Mouse (Mus musculus) bone marrow, adult 2 months (tissue): Measurements from ENCODE around the gene C1qtnf9. TPM values are rescaled to one million over a fixed set of nuclear protein-coding genes. Genes with fewer than 3 reads are reported as not detected.

Source experiments
- H3K27ac ChIP-seq: fragments of 200-500 bp; 2 replicates; pipeline ENCODE4 v1.5.1; 2012; ENCODE audit warnings: low read depth, mild to moderate bottlenecking, control low read depth, inconsistent platforms, low read length; ENCODE audit not compliant: control insufficient read depth, poor library complexity, insufficient read depth
- H3K4me1 ChIP-seq: fragments of 200-500 bp; 2 replicates; pipeline ENCODE4 v1.6.1; 2011; ENCODE audit warnings: low read length; ENCODE audit not compliant: control insufficient read depth, insufficient read depth
- H3K4me3 ChIP-seq: fragments of 200-500 bp; replicated peaks from 2 replicates; pipeline ENCODE3; 2011; ENCODE audit warnings: mild to moderate bottlenecking, low read depth, low read length, control low read depth; ENCODE audit not compliant: control insufficient read depth
- CTCF ChIP-seq: fragments of 200-500 bp; IDR thresholded peaks from 2 replicates; pipeline ENCODE4 v1.5.1; 2011; ENCODE audit warnings: low read length, control low read depth; ENCODE audit not compliant: control insufficient read depth, insufficient read depth
- POLR2A ChIP-seq: fragments of 200-500 bp; IDR thresholded peaks from 2 replicates; pipeline ENCODE4 v1.6.1; 2011; ENCODE audit warnings: low read depth, mild to moderate bottlenecking, control low read depth, low read length, borderline replicate concordance; ENCODE audit not compliant: control insufficient read depth
- WGBS: fragments of 180-500 bp; shearing (Covaris S2); methylation state at CpG from one replicate; pipeline ENCODE4 v1.1.7; 2018; 5-methylcytosine and 5-hydroxymethylcytosine counted together
- polyA plus RNA-seq: library from polyadenylated mRNA; stranded (reverse); fragments of >200 nt; gene quantifications from 2 replicates; pipeline ENCODE4 v1.2.4, GENCODE M21; 2011; ENCODE audit warnings: low replicate concordance; ENCODE audit not compliant: missing spikeins, insufficient read depth, insufficient read length

Gene C1qtnf9
- polyA plus RNA-seq, 1 experiment, result not detected

DNA sequence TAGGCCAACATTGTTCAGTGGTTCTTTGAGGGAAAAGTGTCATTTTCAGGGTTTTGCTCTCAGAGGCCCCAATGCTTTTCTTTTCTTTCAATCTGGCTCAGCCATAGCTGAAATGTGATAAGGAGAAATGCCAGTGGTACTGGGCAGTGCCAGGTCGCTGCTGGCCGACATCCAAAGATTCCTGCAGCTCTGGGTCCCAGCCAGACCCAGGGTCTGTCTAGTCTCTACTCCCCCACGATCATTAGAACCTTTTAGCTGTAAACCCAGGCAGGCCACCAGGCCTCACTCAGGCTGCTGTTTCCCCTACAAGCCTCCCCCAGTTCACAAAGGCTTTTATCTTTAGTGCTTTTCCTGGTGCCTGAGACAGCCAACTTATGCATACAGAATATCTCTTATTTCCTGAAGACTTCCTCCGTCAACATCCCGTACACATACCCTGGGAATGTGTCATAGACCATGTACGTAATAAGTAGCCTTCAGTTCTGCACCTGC lies 26.4 kb upstream of the C1qtnf9 start:
- WGBS, result 40% methylated on average over 6 of the region's 6 CpGs
- H3K4me1 ChIP-seq, result peaks cover 16% of the 10 kb centered on the region
- H3K27ac ChIP-seq, result no peak overlapping the region
- no peak for TF ChIP-seq CTCF
- TF ChIP-seq POLR2A, result no peak
- H3K4me3 ChIP-seq, result no peak overlapping the region

DNA sequence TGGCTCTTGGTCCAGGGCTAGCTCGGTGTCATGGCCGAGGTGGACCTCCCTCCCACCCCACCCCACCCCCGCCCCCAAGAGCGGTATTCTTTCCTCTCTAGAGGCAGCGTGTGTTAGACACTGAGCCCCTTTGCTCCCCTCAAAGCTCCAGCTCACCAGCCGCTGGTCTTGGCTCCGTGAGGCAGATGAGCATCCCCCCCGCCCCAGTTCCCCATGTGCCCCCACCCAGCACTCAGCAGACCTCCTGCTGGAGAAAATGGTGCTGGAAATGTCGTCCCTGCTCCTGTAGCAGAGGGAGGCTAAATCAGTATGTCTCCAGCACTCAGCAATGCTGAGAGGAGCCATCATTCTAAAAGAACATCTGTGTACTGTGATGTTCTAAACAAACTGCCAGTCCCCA lies 24.3 kb upstream of the C1qtnf9 start:
- 69% methylated on average over 9 of the region's 9 CpGs for WGBS
- no peak for TF ChIP-seq CTCF
- H3K27ac ChIP-seq, result no peak overlapping the region
- H3K4me3 ChIP-seq, result no peak overlapping the region
- peaks cover 18% of the 10 kb centered on the region for H3K4me1 ChIP-seq

DNA sequence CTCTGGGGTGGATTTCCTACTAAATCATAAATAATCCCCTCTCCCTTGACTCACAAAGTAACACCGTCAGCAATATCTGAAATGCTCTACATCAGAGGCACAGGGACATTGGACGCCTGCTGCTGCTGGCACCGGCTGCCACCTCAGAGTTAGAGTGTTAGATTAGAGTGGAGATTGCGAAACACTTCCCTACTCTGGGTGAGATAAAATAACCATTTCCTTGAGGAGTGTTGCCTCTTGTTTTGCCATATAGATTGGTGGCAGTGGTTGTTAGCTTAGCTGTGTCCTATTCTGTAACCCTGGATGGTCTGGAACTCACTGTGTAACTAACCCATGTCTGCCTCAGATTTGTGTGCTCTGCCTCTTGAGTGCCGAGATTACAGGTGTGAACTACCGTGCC lies 22.7 kb upstream of the C1qtnf9 start:
- H3K27ac ChIP-seq, result no peak overlapping the region
- no peak overlapping the region for H3K4me3 ChIP-seq
- TF ChIP-seq POLR2A, result no peak
- peaks cover 16% of the 10 kb centered on the region for H3K4me1 ChIP-seq
- 25% methylated on average over 6 of the region's 6 CpGs for WGBS

DNA sequence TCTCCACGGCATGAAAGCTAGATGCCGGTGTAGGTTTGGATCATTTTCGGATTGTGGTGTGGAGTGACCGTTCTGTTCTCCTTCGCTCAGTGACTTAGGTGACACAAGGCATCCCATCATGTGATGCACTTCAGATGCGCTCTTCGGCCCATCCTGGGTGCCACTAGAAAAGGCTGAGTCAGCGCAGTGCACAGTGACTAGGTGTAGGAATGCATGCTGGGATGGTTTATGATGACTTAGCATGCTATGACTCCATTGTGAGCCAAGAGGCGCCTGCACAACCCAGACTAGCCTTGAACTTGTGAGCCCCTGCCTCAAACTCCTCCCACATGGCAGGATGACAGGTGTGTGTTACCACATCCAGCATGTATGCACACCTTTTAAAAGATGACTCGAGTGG lies 21.8 kb upstream of the C1qtnf9 start:
- WGBS, result 86% methylated on average over 10 of the region's 10 CpGs
- Histone ChIP-seq H3K4me3 (no peak overlapping the region), H3K4me1 (peaks cover 15% of the 10 kb centered on the region), H3K27ac (no peak overlapping the region)
- TF ChIP-seq CTCF (no peak), POLR2A (no peak)

DNA sequence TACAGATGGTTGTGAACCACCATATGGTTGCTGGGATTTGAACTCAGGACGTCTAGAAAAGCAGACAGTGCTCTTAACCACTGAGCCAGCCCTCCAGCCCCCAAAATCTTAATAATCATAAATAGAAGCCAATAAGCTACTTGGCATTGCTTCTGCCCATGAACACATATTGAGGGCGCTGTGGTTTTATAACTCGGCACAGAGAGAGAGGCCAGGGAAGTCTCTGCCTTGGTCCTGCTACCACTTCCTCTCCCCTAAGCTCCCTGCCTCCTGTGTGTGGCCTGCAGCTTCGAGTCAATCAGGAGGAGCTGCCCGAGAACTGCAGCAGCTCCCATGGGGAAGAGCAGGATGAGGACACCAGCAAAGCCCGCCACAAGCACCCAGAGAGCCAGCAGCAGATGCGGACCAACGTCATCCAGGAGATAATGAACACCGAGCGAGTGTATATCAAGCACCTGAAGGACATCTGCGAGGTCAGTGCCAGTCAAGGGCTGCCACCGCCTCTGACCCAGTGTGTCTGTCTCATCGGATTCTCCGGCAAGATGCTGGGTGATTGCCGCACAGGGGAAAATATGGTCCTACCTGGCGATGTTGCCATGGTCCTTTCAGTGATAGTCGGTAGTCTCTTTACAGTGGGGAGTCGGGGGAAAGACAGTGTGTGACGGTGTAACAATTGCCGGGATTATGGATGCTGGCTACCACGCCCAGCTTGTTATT lies 20.6 kb upstream of the C1qtnf9 start:
- 57% methylated on average over 21 of the region's 21 CpGs for WGBS
- Histone ChIP-seq H3K4me1 (peaks cover 15% of the 10 kb centered on the region), H3K27ac (no peak overlapping the region), H3K4me3 (peak overlapping the region; percentile 1)
- no peak for TF ChIP-seq POLR2A

DNA sequence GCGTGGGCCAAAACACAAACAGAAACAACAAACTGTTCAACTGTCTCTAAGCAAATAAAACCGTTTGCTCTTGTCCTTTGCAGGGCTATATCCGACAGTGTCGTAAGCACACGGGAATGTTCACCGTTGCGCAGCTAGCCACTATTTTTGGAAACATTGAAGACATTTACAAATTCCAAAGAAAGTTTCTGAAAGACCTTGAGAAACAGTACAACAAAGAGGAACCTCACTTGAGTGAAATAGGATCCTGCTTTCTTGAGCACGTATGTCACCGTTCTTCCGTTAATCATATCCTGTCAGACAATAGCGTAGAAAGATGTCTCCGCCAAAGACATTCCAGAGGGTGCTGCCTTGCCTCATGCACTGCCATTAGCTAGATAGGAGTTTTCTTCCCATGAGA lies 18.1 kb upstream of the C1qtnf9 start:
- peak overlapping the region; percentile 51; the same call in 1 of the 2 replicates for H3K27ac ChIP-seq
- 47% methylated on average over 12 of the region's 12 CpGs for WGBS
- peaks cover 12% of the 10 kb centered on the region for H3K4me1 ChIP-seq
- no peak for TF ChIP-seq POLR2A
- TF ChIP-seq CTCF, result no peak
- peak overlapping the region; percentile 42 for H3K4me3 ChIP-seq

DNA sequence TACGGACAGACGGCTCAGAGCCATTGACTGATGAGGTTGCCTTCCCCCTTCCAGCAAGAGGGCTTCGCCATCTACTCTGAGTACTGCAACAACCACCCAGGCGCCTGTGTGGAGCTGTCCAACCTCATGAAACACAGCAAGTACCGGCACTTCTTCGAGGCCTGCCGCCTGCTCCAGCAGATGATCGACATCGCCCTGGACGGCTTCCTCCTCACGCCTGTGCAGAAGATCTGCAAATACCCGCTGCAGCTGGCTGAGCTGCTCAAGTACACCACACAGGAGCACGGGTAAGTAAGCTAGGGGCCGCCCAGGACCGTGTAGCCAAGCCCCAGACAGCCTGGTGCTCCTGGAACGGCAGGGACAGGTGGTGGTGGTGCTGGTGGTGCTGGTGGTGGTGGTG lies 16.4 kb upstream of the C1qtnf9 start:
- Histone ChIP-seq H3K4me3 (peak overlapping the region; percentile 21), H3K27ac (peak overlapping the region; percentile 54), H3K4me1 (peaks cover 10% of the 10 kb centered on the region)
- 84% methylated on average over 16 of the region's 16 CpGs for WGBS
- no peak for TF ChIP-seq POLR2A
- no peak for TF ChIP-seq CTCF

DNA sequence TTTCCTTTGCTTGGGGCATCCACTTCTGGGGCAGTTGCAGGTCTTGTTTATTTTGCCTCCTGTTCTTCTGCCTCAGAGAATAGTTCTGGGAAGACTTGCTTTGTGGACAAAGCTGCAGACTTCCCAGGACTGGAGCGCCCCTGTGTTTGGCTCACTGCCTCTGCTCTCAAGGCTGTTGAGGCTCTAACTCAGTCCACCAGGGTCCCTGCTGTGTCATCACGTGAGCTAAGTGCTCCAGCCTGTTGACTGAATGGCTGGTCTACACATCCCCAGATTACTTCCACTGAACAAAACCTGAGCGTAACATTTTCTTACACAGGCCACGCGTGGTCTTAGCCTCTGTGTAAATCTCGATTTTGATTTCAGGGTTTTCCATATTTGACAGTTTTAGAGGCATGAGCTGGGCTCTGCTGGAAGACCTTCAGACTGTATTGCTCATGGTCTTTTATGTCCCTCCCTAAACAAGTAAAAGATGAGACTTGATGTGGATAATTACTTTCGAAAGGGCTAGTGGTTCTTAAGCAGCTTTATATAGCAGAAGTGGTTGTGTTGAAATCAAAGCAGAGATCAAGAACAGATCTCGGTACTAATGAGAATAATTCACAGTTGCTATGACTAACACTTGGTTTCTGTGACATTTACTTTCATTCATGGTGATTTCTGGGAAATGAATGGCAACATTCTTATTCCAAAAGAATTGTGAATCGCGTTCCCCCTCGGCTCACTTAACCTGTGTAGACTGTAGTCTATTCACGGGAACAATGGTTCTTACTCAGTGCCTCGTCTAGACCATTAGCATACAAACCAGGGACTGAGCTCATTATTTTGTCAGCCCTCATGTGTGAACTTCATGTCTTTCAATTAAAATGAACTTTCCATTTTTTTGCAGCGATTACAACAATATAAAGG lies 14.8 kb upstream of the C1qtnf9 start:
- H3K4me1 ChIP-seq, result peaks cover 8% of the 10 kb centered on the region; the same call in 1 of the 2 replicates
- WGBS, result 74% methylated on average over 14 of the region's 14 CpGs
- H3K27ac ChIP-seq, result peak overlapping the region; percentile 20; the same call in 1 of the 2 replicates
- H3K4me3 ChIP-seq, result no peak overlapping the region
- no peak for TF ChIP-seq CTCF
- TF ChIP-seq POLR2A, result no peak

DNA sequence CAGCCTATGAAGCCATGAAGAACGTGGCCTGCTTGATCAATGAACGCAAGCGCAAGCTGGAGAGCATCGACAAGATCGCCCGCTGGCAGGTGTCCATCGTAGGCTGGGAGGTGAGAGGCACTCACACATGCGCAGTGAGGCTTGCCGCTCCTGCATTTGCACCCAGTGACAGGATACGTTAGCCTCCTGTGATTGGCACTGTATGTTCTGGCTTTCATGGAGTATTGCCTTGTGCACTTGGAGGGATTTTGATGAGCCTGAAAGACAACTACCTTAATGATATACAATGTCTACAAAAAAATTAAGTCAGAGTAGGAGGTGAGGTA lies 14.2 kb upstream of the C1qtnf9 start:
- no peak overlapping the region for H3K27ac ChIP-seq
- TF ChIP-seq POLR2A (no peak), CTCF (no peak)
- no peak overlapping the region for H3K4me3 ChIP-seq
- H3K4me1 ChIP-seq, result peaks cover 11% of the 10 kb centered on the region; the same call in 1 of the 2 replicates
- 94% methylated on average over 10 of the region's 10 CpGs for WGBS
